Mouse (Mus musculus) stomach, embryonic 15.5 days (tissue): ENCODE results near the gene Sarm1. TPM values are rescaled to one million over a fixed set of nuclear protein-coding genes. Genes with fewer than 3 reads are reported as not detected.

ENCODE experiments used
- ATAC-seq: fragments of 200-750 bp; cut with Nextera tagmentation; 2 replicates; pipeline ENCODE4 v1.8.0; 2017; ENCODE audit warnings: low read depth, moderate number of reproducible peaks, moderate TSS enrichment; ENCODE audit not compliant: insufficient read depth, low FRiP score
- H3K27ac ChIP-seq: fragments of 300-500 bp; sonication (generic); 2 replicates; pipeline ENCODE4 v1.5.1; 2015; ENCODE audit warnings: mild to moderate bottlenecking, inconsistent platforms
- H3K27me3 ChIP-seq: fragments of 300-500 bp; sonication (generic); replicated peaks from 2 replicates; pipeline ENCODE4 v1.6.1; 2015; ENCODE audit warnings: inconsistent platforms
- H3K36me3 ChIP-seq: fragments of 300-500 bp; sonication (generic); 2 replicates; pipeline ENCODE4 v1.6.1; 2015; ENCODE audit warnings: inconsistent platforms
- H3K4me1 ChIP-seq: fragments of 300-500 bp; sonication (generic); 2 replicates; pipeline ENCODE4 v1.6.1; 2015; ENCODE audit warnings: inconsistent platforms
- H3K4me2 ChIP-seq: fragments of 300-500 bp; sonication (generic); 2 replicates; pipeline ENCODE4 v1.6.1; 2015; ENCODE audit warnings: mild to moderate bottlenecking, inconsistent platforms
- H3K4me3 ChIP-seq: fragments of 300-500 bp; sonication (generic); replicated peaks from 2 replicates; pipeline ENCODE4 v1.5.1; 2015; ENCODE audit warnings: inconsistent platforms
- H3K9ac ChIP-seq: fragments of 300-500 bp; sonication (generic); 2 replicates; pipeline ENCODE4 v1.6.1; 2015; ENCODE audit warnings: inconsistent platforms
- H3K9me3 ChIP-seq: fragments of 300-500 bp; sonication (generic); 2 replicates; pipeline ENCODE4 v1.6.1; 2016; ENCODE audit warnings: inconsistent platforms
- WGBS: fragments of 180-500 bp; shearing (Covaris S2); methylation state at CpG from one replicate; pipeline ENCODE4 v1.1.7; 2015; 5-methylcytosine and 5-hydroxymethylcytosine counted together
- polyA plus RNA-seq: library from polyadenylated mRNA; unstranded; fragments of >200 nt; fragmentation: Nextera tagmentation; extraction: Ambion mirVana; gene quantifications from 2 replicates; pipeline ENCODE4 v1.2.1, GENCODE M21; 2015

Gene Sarm1
- polyA plus RNA-seq, 1 experiment from 2014 or later = 2.6 TPM

- Histone ChIP-seq H3K27me3 (no peaks in the 10 kb centered on the region), H3K4me2 (no peak overlapping the region), H3K36me3 (no peaks in the 10 kb centered on the region), H3K9me3 (no peaks in the 10 kb centered on the region), H3K27ac (no peak overlapping the region), H3K4me1 (no peaks in the 10 kb centered on the region), H3K9ac (no peak overlapping the region), H3K4me3 (no peak overlapping the region)
- WGBS = 70% methylated on average over 7 of the region's 7 CpGs
- no peak for ATAC-seq
These were observed 43.3 kb downstream of the Sarm1 start for GRCm38 (mm10) chr11:78454276-78454675.

- H3K9me3 ChIP-seq = no peaks in the 10 kb centered on the region
- no peaks in the 10 kb centered on the region for H3K27me3 ChIP-seq
- H3K4me2 ChIP-seq = no peak overlapping the region
- WGBS = 15% methylated on average over 4 of the region's 4 CpGs
- no peaks in the 10 kb centered on the region for H3K4me1 ChIP-seq
- no peaks in the 10 kb centered on the region for H3K36me3 ChIP-seq
- H3K9ac ChIP-seq = no peak overlapping the region
- ATAC-seq = no peak
- no peak overlapping the region for H3K27ac ChIP-seq
- H3K4me3 ChIP-seq = no peak overlapping the region
These were observed 43.9 kb downstream of the Sarm1 start for GRCm38 (mm10) chr11:78453675-78454074.

- no peak overlapping the region for H3K4me2 ChIP-seq
- H3K4me1 ChIP-seq = no peaks in the 10 kb centered on the region
- no peak overlapping the region for H3K27ac ChIP-seq
- no peak overlapping the region for H3K4me3 ChIP-seq
- H3K27me3 ChIP-seq = no peaks in the 10 kb centered on the region
- 46% methylated on average over 2 of the region's 2 CpGs for WGBS
- no peaks in the 10 kb centered on the region for H3K9me3 ChIP-seq
- H3K9ac ChIP-seq = no peak overlapping the region
- no peak for ATAC-seq
- H3K36me3 ChIP-seq = no peaks in the 10 kb centered on the region
These were observed 47.2 kb downstream of the Sarm1 start for GRCm38 (mm10) chr11:78450337-78450736.

GRCm38 (mm10) chr11:78448242-78448641 lies 49.3 kb downstream of the Sarm1 start:
- Histone ChIP-seq H3K4me3 (no peak overlapping the region), H3K4me2 (no peak overlapping the region), H3K27me3 (no peaks in the 10 kb centered on the region), H3K4me1 (no peaks in the 10 kb centered on the region), H3K9ac (no peak overlapping the region), H3K27ac (no peak overlapping the region), H3K9me3 (no peaks in the 10 kb centered on the region), H3K36me3 (no peaks in the 10 kb centered on the region)
- ATAC-seq = no peak
- WGBS = 89% methylated on average over 1 of the region's 1 CpGs

GRCm38 (mm10) chr11:78447168-78447567 lies 50.4 kb downstream of the Sarm1 start:
- no peak overlapping the region for H3K27ac ChIP-seq
- no peak overlapping the region for H3K4me3 ChIP-seq
- no peaks in the 10 kb centered on the region for H3K4me1 ChIP-seq
- H3K9ac ChIP-seq = no peak overlapping the region
- no peaks in the 10 kb centered on the region for H3K27me3 ChIP-seq
- ATAC-seq = no peak
- no peaks in the 10 kb centered on the region for H3K36me3 ChIP-seq
- no peak overlapping the region for H3K4me2 ChIP-seq
- 69% methylated on average over 3 of the region's 3 CpGs for WGBS
- H3K9me3 ChIP-seq = no peaks in the 10 kb centered on the region

- ATAC-seq = no peak
- WGBS = 82% methylated on average over 5 of the region's 5 CpGs
These were observed 54.4 kb downstream of the Sarm1 start for GRCm38 (mm10) chr11:78443115-78443514.

GRCm38 (mm10) chr11:78438399-78438930 lies 59.1 kb downstream of the Sarm1 start:
- Histone ChIP-seq H3K9me3 (no peaks in the 10 kb centered on the region), H3K4me2 (no peak overlapping the region), H3K36me3 (no peaks in the 10 kb centered on the region), H3K9ac (no peak overlapping the region), H3K27me3 (no peaks in the 10 kb centered on the region), H3K4me3 (no peak overlapping the region), H3K4me1 (peaks cover 7% of the 10 kb centered on the region), H3K27ac (no peak overlapping the region)
- ATAC-seq = no peak
- 61% methylated on average over 3 of the region's 3 CpGs for WGBS

More at GRCm38 (mm10) chr11:78443115-78443514, 54.4 kb downstream of the Sarm1 start:
- H3K4me2 ChIP-seq = no peak overlapping the region
- no peaks in the 10 kb centered on the region for H3K36me3 ChIP-seq
- H3K4me1 ChIP-seq = no peaks in the 10 kb centered on the region
- no peak overlapping the region for H3K9ac ChIP-seq
- no peaks in the 10 kb centered on the region for H3K27me3 ChIP-seq
- H3K4me3 ChIP-seq = no peak overlapping the region
- no peak overlapping the region for H3K27ac ChIP-seq
- H3K9me3 ChIP-seq = no peaks in the 10 kb centered on the region

GRCm38 (mm10) chr11:78437182-78437581 lies 60.4 kb downstream of the Sarm1 start:
- ATAC-seq = no peak
- Histone ChIP-seq H3K36me3 (no peaks in the 10 kb centered on the region), H3K27ac (no peak overlapping the region), H3K4me3 (no peak overlapping the region), H3K27me3 (no peaks in the 10 kb centered on the region), H3K4me1 (peaks cover 7% of the 10 kb centered on the region), H3K4me2 (no peak overlapping the region), H3K9me3 (no peaks in the 10 kb centered on the region), H3K9ac (no peak overlapping the region)
- 76% methylated on average over 7 of the region's 7 CpGs for WGBS

GRCm38 (mm10) chr11:78435776-78436349 lies 61.7 kb downstream of the Sarm1 start:
- Histone ChIP-seq H3K27me3 (no peaks in the 10 kb centered on the region), H3K9ac (no peak overlapping the region), H3K4me3 (no peak overlapping the region), H3K4me1 (peaks cover 7% of the 10 kb centered on the region), H3K36me3 (no peaks in the 10 kb centered on the region), H3K4me2 (peak overlapping the region; percentile 26; the same call in 1 of the 2 replicates), H3K9me3 (no peaks in the 10 kb centered on the region), H3K27ac (peak overlapping the region; percentile 23; the same call in 1 of the 2 replicates)
- ATAC-seq = peak; percentile 50
- WGBS = 5% methylated on average over 19 of the region's 19 CpGs

- H3K27me3 ChIP-seq = no peaks in the 10 kb centered on the region
- no peak overlapping the region for H3K9ac ChIP-seq
- no peak overlapping the region for H3K27ac ChIP-seq
- 41% methylated on average over 4 of the region's 4 CpGs for WGBS
- H3K4me3 ChIP-seq = no peak overlapping the region
- H3K9me3 ChIP-seq = no peaks in the 10 kb centered on the region
- H3K4me2 ChIP-seq = no peak overlapping the region
- ATAC-seq = no peak
- H3K4me1 ChIP-seq = peaks cover 7% of the 10 kb centered on the region
- H3K36me3 ChIP-seq = no peaks in the 10 kb centered on the region
These were observed 63.5 kb downstream of the Sarm1 start for GRCm38 (mm10) chr11:78434052-78434451.

- H3K4me2 ChIP-seq = no peak overlapping the region
- ATAC-seq = no peak
- 72% methylated on average over 10 of the region's 10 CpGs for WGBS
- no peaks in the 10 kb centered on the region for H3K9me3 ChIP-seq
- no peak overlapping the region for H3K9ac ChIP-seq
- no peak overlapping the region for H3K27ac ChIP-seq
- H3K36me3 ChIP-seq = no peaks in the 10 kb centered on the region
- no peak overlapping the region for H3K4me3 ChIP-seq
- peaks cover 6% of the 10 kb centered on the region for H3K4me1 ChIP-seq
- H3K27me3 ChIP-seq = no peaks in the 10 kb centered on the region
These were observed 66.4 kb downstream of the Sarm1 start for GRCm38 (mm10) chr11:78431176-78431575.

- Histone ChIP-seq H3K36me3 (no peaks in the 10 kb centered on the region), H3K4me1 (no peaks in the 10 kb centered on the region), H3K4me2 (no peak overlapping the region), H3K9ac (no peak overlapping the region), H3K27ac (no peak overlapping the region), H3K27me3 (no peaks in the 10 kb centered on the region), H3K9me3 (no peaks in the 10 kb centered on the region), H3K4me3 (no peak overlapping the region)
- ATAC-seq = no peak
- 52% methylated on average over 11 of the region's 11 CpGs for WGBS
These were observed 67.2 kb downstream of the Sarm1 start for GRCm38 (mm10) chr11:78430195-78430878.
